Mouse (Mus musculus) cerebellum, adult 11-12 months (tissue): ENCODE results near the gene Prss56.

Experiments
- DNase-seq: peaks from one replicate; pipeline ENCODE4 v3.0.0; 2022

The Prss56 gene

GRCm38 (mm10) chr1:87183013-87183412, at the start of gene Prss56:
Gene Prss56 (plus strand): TSS chr1:87183313.
- no peak for DNase-seq

DNA sequence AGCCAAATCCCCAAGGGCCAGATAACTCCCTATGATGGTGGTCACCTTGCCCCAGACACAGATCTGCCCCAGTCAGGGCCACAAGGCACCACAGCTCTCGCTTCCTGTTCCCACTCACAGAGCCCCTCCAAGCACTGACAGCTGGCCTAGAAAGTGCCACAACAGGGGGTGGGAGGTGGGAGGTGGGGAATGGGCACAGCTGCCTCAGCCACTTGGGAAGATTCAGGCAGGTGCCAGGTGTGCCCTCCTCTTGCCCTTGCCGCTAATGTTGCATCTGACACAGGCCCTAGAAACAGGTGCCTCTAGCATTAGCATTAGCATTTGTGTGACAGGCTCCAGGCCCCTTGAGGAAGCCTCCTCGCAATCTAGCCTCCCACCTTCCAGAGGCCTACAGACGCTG, 41.6 kb upstream of the Prss56 start:
- DNase-seq: no peak

DNA sequence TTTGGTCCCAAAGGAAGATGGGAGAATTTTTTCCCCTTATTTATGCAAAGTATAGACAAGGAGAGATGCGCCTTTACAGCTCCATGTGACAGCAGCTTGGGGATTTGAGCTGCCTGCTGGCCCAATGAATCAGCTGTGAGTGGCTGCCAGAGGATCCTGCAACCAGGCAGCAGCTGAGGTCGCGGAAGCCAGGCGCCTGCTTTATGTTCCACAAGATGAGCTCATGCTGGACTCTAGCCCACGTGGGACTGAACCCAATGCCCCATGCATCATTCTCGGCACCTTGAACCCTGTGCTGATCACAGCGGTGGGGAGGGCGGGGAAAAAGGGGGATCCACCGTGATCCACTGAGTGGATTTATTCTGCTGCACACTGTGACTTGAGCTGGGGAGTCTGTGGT, 40.7 kb upstream of the Prss56 start:
- DNase-seq: no peak

DNA sequence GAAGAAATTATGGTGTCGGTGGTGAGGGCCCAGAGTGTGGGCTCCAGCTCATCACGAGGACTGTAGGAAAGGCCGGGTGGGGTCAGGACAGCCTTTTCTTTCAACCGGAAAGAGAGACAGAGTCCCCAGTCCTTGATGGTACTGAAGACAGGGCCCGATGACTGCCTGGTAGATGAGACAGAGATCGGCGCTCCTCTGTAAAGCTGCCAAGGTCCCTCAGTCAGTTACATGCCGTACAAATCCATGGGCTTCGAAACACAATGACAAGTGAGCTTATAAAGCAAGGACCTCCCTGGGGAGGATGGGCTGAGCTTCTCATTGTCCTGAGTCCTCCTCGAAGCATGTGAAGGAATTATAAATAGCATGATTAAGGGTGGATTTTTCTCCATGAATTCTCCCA, 40.0 kb upstream of the Prss56 start:
- no peak for DNase-seq

DNA sequence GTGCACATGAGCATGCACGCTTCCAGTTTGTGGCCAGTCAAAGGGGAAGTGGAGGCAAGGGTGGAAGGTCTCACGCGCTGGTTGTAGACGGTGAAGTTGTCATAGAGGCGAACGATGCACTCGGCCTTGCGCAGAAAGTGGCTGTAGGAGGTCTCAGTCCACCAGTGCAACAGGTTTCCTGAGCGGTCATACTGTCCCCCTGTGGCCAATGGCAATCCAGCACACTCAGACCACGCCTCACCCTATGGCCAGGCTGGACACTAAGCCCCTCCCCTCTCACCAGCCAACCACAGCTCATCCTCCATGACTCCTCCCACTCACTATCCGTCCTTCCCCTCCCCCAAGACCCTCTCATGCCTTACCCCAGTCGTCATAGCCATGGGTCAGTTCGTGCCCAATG, 33.7 kb upstream of the Prss56 start:
- no peak for DNase-seq

- no peak for DNase-seq
Measured at GRCm38 (mm10) chr1:87151286-87151685, 31.8 kb upstream of the Prss56 start.

GRCm38 (mm10) chr1:87153776-87154500, 29.2 kb upstream of the Prss56 start:
- DNase-seq: no peak

DNA sequence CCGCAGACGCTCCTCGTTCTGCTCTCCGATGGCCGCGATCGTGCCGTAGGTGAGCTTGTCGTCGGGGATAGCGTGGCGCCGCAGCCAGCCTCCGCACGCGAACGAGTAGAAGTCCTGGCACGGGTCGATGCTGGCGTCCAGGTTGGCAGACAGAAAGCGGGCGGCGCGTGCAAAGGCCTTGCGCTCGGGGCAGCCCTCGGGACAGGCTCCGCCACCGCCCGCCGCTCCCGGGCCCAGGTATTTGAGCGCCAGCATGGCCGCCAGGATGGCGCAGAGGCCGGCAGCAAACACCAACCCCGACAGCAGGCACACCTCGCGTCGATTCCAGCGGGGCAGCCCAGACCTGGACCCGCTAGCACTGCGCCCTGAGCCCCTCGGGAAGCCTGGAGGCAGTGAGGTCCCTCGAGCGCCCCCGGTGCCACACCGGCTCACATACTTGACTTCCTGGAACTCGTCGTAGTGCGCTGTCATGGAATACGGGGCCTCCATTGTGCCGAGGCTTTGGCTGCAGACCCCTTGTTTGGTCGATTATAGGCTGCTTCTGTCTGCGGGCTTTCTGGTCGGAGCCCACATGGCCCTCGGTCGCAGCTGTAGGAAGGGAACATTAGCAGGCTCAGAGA, 28.5 kb upstream of the Prss56 start:
- DNase-seq: no peak

DNA sequence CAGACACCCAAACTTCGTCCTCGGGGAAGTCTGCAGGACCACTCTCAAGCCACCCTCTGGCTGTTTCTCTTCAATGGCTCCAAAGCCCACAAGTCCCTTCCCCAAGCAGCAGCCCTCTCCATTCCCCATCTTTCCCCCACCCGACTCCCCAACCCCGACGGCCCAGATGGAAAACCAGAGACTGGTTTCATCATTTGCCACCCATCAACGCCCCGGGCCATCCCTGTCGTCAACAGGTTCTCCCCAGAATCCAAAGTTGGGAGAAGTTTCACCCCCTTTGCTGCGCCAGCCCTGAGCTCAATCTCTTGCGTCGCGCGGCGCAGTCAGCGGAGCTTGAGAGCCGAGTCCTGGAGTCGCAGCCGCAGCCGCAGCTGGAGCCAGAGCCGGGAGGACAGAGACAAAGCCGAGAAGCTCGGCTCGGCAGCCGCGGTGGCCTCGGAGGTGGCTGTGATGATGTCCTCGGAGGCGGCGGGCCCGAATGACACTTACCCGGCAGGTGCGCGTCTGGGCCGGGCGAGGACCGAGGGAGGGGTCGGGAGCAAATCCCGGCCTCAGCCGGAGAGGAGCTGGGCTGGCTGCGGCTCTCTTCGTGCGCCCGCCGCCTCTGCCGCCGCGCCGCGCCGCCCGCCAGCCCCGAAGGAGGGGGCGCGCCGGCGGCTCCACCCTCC, 27.4 kb upstream of the Prss56 start:
- DNase-seq: no peak

DNA sequence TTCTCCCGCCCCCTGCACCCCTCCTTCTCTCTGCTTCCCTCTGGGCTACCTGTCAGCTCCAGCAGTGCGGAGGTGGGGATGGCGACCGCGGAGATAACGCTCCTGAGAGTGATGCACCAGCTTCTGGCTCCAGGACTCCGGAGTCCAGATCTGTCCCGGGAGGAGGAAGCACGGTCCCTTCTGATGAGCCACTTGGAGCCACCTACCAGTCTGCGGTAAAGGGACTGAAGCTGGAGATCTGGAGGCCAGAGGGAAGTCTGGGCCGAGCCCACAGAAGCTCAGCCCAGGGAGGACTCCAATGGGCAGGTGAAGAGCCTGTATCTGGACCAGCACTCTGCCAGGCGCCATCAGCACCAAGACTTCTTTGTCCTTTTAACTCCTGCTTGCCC, 26.9 kb upstream of the Prss56 start, which contains the start of gene Ecel1:
Gene Ecel1 (minus strand): TSS at position 323 of the 389 bp plus-strand sequence.
- no peak for DNase-seq

GRCm38 (mm10) chr1:87159396-87159795, 23.7 kb upstream of the Prss56 start:
- no peak for DNase-seq

DNA sequence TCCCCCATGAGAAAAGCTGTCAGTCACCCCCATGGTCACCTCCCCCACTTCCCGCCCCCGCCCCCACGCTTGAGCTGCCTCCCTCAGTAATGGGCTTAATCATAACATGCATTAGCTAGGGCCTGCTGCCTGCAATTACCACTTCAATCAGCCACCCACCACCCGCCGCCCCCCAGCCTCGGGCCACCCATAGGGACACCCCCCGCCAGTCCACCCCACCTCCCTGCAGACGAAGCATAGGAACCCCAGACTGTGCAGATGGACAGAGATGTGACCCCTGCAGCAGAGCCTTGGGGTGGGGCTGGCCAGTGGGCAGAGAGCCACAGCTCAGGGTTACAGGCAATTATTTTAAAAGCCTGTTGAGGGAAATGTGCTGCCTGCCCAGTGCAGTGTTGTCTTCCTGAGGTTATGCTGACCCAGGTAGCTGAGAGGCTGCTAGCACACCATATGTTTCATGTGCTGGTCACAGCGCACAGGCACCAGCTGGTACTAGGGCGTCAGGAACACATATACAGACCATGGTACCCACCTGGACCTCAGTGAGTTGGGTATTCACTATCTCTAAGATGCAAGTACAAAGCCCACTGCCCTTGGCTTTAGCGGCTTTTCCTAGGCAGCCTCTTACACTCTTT, 18.8 kb upstream of the Prss56 start:
- DNase-seq: no peak

DNA sequence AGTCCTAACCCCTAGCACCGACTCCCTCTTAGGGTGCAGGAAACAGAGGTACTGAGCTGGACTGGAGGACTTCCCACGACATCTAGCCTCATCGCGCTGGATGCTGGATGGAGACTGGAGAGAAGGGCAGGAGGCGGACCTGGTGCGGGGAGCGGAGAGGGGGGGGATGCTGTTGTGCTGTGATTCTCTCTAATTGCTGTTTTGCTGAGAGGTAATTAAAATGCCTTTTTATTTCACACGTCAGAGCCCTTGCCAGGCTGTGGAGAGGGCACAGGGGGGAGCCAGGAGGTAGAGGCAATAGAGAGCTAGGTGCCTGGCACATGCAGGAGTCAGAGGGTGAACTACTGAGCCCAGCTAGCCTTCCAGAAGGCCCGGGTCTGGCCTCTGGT, 18.3 kb upstream of the Prss56 start:
- DNase-seq: no peak

- DNase-seq: no peak
Measured at GRCm38 (mm10) chr1:87170458-87170857, 12.7 kb upstream of the Prss56 start.

DNA sequence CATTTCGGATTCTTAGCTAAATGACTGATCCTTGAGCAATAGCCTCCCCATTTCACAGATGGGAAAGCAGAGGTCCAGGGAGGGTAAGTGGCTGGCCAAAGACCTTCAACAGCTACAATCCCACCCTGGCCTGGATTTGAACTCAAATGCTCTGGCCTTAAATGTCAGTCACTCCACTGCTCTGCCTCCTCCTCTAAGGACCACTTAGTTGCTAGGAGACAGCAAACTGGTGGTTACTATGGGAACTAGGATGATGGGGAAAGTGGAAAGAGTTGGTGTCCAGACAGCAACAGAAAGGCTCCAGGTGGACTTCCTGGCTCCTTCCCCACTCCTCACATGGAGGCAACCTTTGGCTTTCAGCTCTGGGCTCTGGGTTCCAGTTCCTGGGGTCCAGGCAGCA, 11.8 kb upstream of the Prss56 start:
- no peak for DNase-seq

DNA sequence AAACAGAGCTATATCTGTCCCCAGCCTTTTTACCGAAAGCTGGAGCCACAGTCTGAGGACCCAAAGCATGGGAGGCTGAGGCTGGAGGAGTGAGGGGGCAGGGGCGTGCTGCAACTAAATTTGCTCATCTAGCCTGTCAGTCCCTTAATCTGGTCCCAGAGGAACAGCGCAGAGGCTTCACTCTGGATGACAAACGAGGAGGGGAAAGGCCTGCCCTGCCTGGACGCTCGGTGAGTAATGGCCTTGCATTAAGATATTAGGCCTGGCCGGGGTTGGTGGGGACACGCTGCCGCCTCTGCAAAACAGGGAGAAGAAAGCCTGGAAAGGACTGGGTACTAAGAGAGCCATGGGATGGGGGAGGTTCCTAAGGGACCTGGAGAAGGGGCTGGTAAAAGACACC, 10.8 kb upstream of the Prss56 start:
- no peak for DNase-seq

DNA sequence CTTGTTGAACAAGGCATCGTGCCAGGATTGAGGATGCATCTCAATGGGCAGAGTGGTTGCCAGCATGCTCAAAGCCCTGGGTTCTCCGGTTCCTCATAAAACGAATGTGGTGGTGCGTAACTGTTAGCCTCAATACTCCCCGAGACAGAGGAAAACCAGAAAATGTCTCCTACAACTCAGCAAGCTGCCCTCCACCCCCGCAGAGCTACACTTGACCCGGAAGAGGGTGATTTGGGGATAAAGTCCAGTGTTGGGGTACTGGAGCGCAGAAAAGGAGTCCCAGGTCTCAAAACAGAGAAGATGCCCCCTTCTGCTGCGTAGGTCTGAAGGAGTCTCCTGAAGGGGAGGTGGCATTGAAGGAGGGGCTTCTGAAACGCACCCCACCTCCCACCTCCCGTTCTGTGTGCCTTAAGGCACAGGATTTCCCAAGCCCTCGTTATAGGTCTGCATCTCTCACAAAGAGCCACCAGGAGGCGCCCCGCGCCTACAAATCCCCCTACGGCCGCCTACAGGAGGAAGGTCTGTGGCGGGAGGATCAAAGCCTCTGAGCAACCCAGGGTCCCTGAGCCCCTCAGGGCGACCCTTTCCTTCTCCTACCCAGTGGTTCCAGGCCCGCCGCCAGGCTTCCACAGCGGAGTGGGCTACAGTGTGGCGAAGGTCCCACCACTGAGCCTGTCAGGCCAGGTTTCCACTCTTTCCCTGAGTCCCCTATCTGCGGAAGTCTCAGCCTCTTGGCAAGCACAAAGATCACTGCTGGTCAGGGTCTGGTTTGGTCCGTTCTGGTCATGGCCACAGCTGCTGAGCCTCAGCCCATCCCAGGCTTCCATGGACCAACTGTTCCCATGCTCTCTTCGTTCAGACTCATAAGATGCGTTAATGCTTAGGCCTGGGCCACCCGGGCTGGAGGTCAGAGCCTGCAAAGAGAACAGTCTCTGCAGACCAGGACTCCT, 8.8 kb upstream of the Prss56 start:
- peak; percentile 26 for DNase-seq

GRCm38 (mm10) chr1:87175852-87176292, 7.2 kb upstream of the Prss56 start:
- DNase-seq: no peak

DNA sequence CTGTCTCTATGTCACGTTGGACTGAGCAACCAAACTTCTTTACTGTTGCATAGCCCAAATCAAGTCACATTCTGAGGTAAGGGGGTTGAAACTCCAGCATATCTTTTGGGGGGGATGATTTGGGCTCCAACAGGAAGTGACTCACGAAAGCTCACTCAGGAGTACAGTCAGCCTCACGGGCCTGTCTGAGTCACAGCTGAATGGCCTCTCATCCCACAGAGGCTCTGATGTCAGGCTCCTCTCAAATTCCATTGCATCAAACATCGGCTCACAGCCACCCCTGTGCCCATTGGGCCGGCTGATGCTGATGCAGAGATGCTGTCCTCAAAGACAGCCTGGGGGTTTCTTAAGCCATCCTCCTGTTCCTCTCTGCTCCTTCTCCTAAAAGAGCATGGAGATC, 2.2 kb upstream of the Prss56 start:
- DNase-seq: no peak

- DNase-seq: no peak
Measured at GRCm38 (mm10) chr1:87183998-87184750, 1.1 kb downstream of the Prss56 start.

- DNase-seq: peak; percentile 42
Measured at GRCm38 (mm10) chr1:87184751-87185139, 1.6 kb downstream of the Prss56 start.

- DNase-seq: no peak
Measured at GRCm38 (mm10) chr1:87185526-87185925, 2.4 kb downstream of the Prss56 start.
